Mouse (Mus musculus): ENCODE measurements at regions not wholly inside any gene's neighbourhood (a gene's known extent, or its start where the extent isn't known, plus 50 kb on each side); places are given as distances from the start of the nearest gene placed in this dataset.

GRCm38 (mm10) chr2:137363006-137363405 is 246.6 kb upstream of the Jag1 start:
- no peak for DNase-seq (ENCODE audit: low spot score in 2 of 2)
- intact Hi-C loops (cut with DNase I) = no loop called here

DNA sequence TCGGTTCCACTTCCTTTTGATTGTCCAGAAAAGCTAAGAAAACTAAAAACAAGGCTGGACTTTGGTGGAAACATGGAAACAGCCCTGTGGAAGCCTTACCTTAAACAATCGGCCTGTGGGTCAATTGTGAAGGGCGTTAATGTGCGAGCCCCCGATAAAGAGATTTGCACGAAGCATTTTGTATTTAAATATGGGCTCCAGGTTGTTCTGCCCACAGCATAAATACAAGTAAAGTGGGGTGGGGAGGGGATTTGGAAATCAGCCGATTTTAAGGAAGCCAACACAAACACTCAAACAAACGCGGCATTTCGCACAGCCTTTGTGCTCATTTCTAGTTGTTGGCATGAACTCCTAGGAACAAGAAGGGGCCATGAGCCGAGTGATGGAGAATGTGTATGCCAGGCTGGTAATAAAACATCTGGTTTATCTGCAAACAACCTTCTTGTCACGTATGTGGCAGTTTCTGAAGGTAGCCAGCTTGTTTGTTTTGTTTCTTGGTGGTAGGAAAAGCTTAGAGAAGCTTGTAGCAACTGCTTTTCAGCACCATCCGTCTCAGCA is 240.8 kb upstream of the Jag1 start:
- no peak for DNase-seq (ENCODE audit: low spot score in 2 of 2)
- intact Hi-C loops (cut with DNase I) = no loop called here

DNA sequence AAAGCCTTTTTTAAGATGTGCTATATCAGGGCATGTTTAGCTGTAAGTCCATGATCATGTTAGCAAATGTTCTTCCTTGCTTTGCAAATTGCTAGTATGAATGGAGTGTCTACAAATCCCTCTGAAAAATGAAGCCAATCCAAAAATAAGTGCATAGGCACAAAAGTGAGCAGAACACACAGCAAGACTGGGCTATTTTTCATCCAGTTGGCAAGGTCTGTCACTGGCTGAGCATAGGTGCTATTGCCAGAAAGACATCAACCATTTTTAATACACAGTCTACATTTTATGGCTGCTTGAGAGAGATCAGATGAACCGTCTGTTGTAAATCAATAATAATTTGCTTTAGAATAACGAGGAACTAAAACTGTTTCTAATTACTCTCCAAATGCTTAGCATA is 227.3 kb upstream of the Jag1 start:
- no peak for DNase-seq (ENCODE audit: low spot score in 2 of 2)
- intact Hi-C loops (cut with DNase I) = no loop called here

DNA sequence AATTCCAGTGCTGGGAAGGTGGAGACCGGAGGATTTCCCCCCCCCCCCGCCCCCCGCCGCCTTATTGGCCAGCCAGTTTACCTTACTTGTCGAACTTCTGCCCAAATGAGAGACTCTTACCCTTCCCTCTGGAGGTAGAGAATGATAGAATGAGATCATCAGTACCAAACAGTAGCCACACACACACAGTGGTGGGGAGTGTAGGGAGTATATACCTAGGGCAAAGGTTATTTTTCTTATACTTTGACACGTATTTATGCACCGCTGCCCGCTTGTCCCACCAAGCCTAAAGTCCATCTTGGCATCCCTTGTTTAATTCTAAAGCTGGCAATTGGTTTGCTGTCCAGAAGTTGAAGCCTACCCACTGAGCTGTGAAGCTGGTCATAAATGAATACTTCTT is 213.6 kb upstream of the Jag1 start:
- intact Hi-C loops (cut with DNase I) = no loop called here
- no peak for DNase-seq (ENCODE audit: low spot score in 2 of 2)

- no peak for DNase-seq (ENCODE audit: low spot score in 2 of 2)
- intact Hi-C loops (cut with DNase I) = no loop called here
These were observed 207.0 kb upstream of the Jag1 start for GRCm38 (mm10) chr2:137323445-137323844.

GRCm38 (mm10) chr2:137310511-137310910 is 194.1 kb upstream of the Jag1 start:
- DNase-seq (ENCODE audit: low spot score in 2 of 2) = no peak
- intact Hi-C loops (cut with DNase I) = no loop called here

GRCm38 (mm10) chr2:137308116-137308515 is 191.7 kb upstream of the Jag1 start:
- intact Hi-C loops (cut with DNase I) = no loop called here
- no peak for DNase-seq (ENCODE audit: low spot score in 2 of 2)

- intact Hi-C loops (cut with DNase I) = no loop called here
- DNase-seq (ENCODE audit: low spot score in 2 of 2) = no peak
These were observed 185.2 kb upstream of the Jag1 start for GRCm38 (mm10) chr2:137301474-137302267.

DNA sequence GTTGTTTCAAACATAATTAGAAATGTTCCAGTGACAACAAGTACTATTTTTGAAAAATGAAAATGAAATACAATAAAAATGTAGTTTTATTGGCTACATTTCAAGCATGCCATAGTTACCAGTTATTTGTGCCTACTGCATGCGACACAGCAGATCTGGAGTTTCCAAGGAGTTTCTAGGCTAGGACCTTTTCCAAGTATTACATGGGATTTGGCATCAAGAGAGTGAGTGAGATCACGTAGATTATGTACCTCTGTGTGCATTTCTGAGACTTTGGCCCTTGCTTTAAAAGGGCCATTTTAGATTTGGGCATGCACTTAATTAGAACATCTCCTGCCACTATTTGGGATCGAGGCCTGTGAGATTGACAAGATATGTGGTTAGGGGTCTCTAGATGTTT is 172.8 kb upstream of the Jag1 start:
- intact Hi-C loops (cut with DNase I) = no loop called here
- DNase-seq (ENCODE audit: low spot score in 2 of 2) = no peak

- intact Hi-C loops (cut with DNase I) = no loop called here
- DNase-seq (ENCODE audit: low spot score in 2 of 2) = no peak
These were observed 155.2 kb upstream of the Jag1 start for GRCm38 (mm10) chr2:137271575-137272180.

DNA sequence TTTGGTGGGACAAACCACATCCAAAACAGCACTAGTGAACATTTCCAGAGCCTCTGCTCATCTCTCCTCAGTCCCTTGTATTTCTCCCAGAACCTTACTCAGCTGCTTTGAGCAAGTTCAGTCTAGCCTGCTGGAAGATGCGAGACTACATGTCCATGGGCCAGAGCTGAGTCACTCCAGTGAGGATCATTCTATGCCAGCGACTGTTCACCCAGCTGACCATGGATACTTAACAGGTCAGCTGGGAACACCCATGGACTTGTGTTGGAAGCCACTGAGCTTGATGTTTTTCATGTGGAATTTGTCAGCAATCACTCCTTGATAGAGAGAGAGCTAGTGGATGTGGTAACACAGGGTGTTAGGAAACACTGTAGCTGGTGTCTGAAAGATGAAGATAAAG is 146.5 kb upstream of the Jag1 start:
- intact Hi-C loops (cut with DNase I) = no loop called here
- DNase-seq (ENCODE audit: low spot score in 2 of 2) = no peak

DNA sequence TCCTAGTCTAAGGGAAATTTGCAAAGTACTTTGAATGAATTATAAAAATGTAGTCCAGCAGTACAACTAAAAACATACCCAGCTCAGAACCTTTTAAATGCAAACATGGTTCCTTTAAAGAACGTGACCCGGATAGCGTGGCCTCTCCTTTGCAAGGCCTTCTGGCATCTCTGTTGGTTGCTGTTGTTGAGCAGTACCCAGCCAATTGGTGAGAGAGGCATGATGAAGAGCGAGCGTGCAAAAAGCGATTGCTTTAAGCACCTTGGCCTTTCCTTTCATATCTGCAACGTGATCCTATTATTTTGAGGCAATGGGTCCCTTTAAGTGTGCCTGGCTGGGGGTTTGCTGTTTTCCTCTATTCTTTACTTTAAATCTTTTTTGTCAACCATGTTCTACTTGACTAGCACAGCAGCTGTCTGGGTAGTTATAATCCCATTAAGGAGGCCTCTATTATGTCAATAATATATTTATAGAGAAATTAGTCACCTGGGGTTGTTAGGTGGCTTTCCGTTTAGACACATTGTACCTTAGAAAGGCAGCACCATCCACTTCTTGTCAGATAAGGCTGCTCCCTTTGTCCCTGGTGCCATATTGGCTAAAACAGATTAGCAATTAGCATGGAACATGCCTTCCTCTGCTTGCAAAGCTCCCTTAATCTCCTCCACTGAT is 141.5 kb upstream of the Jag1 start:
- intact Hi-C loops (cut with DNase I) = no loop called here
- no peak for DNase-seq (ENCODE audit: low spot score in 2 of 2)

DNA sequence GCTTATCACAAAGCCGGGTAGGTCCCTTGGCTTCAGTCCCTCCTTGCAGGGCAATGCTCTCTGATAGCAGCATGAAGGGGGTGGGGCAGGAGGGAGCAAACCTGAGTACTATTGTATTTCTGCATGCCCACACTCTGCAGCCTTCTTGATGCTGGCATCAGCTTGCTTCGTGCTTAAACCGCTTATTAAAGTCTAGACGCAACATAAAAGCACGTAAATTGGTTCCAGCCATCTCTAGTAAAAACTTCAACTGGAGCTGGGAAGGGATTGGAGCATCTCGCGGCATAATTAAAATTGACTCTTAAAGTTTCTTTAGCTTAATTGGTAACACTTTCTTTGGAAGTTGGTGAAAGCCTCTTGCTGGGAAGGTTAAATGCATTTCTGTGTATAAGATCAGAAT is 131.5 kb upstream of the Jag1 start:
- no peak for DNase-seq (ENCODE audit: low spot score in 2 of 2)
- intact Hi-C loops (cut with DNase I) = no loop called here

GRCm38 (mm10) chr2:137244370-137244769 is 127.9 kb upstream of the Jag1 start:
- intact Hi-C loops (cut with DNase I) = no loop called here

GRCm38 (mm10) chr2:137243914-137244313 is 127.5 kb upstream of the Jag1 start:
- DNase-seq (ENCODE audit: low spot score in 2 of 2) = no peak
- intact Hi-C loops (cut with DNase I) = no loop called here

More at GRCm38 (mm10) chr2:137244370-137244769, 127.9 kb upstream of the Jag1 start:
- no peak for DNase-seq (ENCODE audit: low spot score in 2 of 2)

GRCm38 (mm10) chr2:137236961-137237360 is 120.5 kb upstream of the Jag1 start:
- no peak for DNase-seq (ENCODE audit: low spot score in 2 of 2)
- intact Hi-C loops (cut with DNase I) = no loop called here

GRCm38 (mm10) chr2:137233936-137234335 is 117.5 kb upstream of the Jag1 start:
- no peak for DNase-seq (ENCODE audit: low spot score in 2 of 2)
- intact Hi-C loops (cut with DNase I) = no loop called here

- intact Hi-C loops (cut with DNase I) = no loop called here
- no peak for DNase-seq (ENCODE audit: low spot score in 2 of 2)
These were observed 114.7 kb upstream of the Jag1 start for GRCm38 (mm10) chr2:137231161-137231560.

DNA sequence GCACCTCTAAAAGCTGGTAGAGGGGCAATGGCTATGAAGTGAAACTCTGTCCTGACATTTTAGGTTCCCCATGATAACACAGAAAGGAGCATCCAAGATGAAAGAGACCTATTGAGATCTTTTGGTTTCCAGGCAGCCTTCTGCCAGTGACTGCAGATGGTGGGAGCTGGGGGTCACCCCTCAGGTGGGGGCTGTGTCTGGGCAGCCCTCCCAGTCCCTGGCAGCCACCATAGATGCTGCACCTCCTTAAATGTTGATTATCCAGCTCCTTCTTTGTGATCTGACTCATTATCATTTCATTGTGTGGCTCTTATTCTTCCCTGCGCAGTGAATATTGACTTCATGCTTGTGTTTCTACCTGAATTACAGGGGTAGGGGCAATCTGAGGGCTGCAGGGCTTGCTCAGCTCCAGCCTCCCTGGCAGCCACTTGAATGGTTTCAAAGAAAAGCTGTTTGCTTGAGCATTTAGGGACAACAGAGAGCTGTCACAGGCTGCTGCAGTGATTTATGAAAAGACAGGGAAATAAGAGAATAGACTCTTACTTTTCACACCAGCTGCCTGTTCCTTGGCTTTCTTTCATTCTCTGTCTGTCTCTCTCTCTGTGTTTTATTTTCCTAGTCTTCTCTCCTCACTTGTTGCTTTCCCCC is 113.1 kb upstream of the Jag1 start:
- intact Hi-C loops (cut with DNase I) = no loop called here
- DNase-seq (ENCODE audit: low spot score in 2 of 2) = no peak

GRCm38 (mm10) chr2:137227495-137227894 is 111.1 kb upstream of the Jag1 start:
- intact Hi-C loops (cut with DNase I) = no loop called here
- DNase-seq (ENCODE audit: low spot score in 2 of 2) = no peak

Data from left cerebral cortex, postnatal 36 days (tissue).